Mouse (Mus musculus) spleen, postnatal 36 days (tissue): ENCODE results near the gene Scfd2.

Experiments
- DNase-seq, 2 experiments: peaks; one replicate each; pipeline ENCODE4 v3.0.0; 2022; ENCODE audit warnings: low spot score in 2 of 2, mixed read lengths in 1 of 2

Gene Scfd2

DNA sequence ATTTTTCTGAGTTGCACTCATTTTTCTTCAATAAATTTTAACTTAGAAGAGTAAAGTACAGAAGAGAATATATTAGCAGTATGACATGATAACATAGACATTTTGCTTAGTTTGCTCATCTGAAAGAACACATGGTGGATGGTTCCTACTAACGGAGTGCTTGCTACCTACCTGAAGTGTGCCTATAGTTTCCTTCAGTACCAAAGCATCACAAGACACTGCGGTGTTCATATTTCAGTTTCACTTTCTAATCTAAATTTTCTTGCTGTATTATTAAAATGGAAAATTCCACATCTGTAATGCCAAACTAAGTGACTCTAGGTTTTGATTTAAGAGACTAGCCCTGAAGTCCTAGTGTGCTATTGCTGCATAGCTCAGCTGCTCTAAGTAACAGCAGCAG lies 74.8 kb downstream of the Scfd2 start:
- DNase-seq, result no peak

DNA sequence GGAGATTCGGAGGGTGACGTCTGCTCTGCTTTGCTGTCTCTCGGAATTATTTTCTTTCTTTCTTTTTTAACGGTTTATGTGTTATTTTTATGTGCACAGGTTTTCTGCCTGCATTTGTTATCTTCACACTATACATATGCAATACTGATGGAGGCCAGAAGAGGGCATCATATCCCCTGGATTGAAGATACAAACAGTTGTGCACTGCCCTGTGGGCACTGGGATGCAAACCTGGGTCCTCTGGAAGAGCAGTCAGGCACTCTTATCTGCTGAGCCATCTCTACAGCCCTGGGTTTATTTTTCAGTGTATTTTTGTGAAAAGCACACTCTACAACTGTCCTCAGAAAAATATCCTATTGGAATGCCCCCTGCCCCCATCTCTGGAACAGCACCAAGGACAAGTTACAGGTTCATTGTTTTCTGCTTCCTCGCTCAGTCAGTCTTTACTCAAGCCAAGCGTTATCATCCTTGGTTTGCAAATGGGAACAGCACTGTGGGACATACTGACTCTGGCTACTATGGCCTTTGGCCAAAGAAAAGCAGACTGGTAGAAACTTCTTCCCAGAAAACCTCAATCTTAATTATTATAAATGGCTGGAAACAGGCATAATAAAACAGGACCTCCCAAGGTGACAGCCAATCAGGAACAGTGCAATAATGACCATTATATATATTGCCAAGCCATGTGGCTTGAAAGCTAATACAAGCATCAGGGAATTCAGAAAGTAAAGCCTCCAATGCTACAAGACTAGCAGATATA lies 75.9 kb downstream of the Scfd2 start:
- DNase-seq, result no peak

DNA sequence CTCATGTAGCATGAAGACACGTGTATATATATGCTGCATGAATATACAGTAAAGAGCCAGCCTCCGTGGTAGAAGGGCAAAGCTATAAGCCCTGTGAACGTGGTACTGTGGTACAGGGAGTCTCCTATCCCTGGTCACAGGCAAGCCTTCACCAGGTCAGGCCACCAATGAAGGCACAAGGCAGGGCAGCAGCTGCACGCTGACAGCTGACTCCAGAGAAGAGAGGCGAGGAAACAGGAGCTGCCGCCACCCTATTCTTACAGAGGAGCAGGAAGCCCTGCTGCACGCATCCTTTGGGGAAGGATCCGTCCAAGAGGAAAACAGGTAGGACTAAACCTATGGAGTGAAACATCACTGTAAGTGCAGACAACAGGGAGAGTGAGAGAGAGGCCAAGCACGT lies 76.5 kb downstream of the Scfd2 start:
- no peak for DNase-seq

DNA sequence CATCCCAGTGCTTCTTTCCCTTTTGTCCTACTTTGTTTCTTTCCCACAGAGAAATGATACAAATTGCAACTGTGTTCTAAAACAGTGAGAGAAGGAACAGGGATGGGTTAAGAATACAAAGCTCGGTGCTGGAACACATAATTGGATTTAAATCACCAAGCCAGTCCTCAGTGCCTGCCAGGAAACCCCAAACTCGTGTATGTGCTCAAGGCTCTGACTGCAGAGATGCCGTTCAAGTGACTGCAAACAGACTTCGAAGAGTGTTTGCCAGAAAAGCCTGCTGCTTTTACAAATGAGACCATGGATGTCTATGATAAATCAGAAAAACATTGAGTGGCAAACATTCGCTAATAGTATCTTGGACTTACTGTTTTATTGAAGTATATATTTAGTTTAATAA lies 80.6 kb downstream of the Scfd2 start:
- DNase-seq, result no peak

DNA sequence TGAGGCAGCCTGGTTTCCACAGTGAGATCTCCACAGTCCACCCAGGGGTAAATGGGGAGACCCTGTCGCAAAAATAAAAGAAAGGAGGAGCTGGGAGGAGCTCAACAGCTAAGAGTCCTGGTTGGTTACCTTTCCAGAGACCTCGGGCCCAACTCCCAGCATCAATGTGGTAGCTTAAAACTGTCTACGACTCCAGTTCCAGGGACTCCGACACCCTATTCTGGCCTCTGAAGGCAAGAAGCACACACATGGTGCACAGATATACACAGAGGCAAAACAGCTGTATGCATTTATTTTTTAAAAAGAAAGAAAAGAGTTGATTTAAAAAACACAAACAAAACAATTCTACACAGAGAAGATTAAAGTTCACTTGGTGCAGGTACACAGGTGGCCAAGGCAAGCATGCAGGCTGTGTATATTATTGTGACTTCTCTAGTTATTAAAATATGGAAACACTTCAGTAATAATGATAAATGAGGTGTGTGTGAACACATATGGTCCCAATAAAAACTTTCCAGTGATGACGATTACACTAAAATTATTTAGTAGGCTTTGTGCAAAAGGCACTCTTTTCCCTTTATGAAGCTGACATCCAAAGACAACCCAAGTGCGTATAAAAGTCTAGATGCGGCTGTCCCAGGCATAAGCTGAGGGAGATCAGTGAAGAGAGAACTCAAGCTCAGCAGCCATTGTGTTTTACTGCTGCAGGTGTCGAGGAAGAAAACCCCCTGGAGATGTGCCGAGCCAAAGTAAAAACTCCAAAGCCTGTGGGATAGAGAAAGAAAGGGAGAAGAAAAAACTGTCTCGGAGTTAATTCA lies 83.8 kb downstream of the Scfd2 start:
- no peak for DNase-seq

DNA sequence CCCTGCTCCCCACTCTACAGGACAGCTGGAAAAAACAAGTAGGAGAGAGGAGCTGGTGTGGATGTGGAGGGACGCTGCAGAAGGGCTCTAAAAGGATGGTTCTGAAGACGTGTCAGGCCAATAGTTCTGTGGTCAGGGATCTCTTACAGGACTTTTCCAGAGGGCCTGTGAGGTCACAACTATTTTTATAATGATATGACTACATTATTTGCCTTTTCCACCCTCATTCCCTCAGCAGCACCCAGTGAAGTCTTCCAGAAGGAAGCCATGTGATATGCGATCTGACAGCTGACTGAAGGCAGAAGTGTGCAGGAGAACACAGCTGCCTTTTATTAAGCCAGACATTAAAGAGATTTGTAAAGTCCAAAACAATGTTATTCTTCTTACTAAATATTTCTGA lies 85.7 kb downstream of the Scfd2 start:
- no peak for DNase-seq

DNA sequence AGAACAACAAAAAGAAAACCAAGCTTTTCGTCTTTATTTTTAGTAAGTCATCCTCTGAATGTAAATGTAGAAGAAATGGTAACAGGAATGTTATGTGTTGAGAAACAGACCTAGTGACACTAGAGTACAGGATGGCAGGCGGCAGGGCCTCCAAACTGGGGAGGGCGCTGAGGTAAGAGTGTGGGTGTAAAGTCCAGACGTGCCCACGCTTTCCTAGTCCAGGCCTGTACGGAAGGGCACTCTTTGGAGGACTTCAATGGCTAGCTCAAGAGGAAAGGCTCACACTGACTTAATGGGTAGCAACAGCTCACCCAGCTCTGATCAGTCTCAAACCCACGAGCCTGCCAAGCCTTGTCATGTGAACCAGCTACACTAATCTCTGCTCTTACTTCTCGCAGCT lies 93.2 kb downstream of the Scfd2 start:
- no peak for DNase-seq

DNA sequence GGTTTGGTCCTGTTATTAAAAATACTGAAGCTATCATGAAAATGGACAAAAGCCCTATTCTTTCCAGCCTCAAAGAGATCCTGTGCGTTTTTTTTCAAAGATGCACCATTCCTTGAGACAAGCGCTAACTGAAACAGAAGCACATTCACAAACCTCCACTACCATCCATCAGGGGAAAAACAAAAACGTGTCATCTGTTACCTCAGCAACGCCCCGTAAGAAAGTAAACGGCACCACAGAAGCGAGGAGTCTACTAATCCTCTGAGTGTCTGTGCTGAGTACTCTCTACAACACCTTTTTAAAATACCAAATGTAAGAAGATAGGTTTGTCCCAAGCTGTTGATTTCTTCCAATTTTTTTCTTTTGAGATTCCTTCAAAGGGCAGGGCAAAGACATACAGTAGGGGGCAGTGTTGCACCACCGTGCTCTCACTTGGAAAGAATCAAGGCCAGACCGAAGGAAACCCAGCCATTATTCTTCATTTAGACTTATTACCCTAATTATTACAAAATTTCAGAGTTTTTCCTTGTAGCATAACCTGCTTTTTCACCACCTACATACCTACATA lies 97.9 kb downstream of the Scfd2 start:
- DNase-seq, result peak; percentile 8 to 33

DNA sequence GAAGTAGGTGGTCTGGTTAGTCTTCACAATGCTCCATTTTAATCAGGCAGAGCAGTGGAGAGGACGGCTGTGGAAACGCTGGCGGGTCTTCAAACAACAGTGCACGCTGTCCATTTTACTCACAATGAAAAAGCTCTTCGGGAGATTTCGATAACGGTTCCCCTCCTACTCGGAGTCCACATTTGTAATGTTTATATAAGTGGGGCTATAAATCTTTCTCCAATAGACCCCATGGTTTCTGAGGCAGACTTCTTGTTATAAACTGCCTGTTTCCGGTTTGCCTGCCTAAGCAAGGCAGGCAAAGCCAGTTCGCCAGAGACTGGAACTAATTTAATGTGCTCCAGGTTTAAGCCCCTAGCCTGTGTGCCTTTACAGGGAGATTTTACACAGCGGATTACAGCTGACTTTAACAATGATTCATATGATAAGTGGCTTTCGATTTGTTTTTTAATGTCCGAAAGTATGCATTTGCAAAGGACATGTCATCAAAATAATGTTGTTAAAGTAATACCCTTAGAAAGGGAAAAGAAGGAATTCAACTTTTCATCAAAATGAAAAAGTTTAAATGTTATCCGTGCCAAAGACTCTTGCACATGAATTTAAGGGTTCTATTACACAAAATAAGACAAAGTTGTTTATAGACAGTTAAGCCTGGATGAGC lies 98.5 kb downstream of the Scfd2 start:
- no peak for DNase-seq

DNA sequence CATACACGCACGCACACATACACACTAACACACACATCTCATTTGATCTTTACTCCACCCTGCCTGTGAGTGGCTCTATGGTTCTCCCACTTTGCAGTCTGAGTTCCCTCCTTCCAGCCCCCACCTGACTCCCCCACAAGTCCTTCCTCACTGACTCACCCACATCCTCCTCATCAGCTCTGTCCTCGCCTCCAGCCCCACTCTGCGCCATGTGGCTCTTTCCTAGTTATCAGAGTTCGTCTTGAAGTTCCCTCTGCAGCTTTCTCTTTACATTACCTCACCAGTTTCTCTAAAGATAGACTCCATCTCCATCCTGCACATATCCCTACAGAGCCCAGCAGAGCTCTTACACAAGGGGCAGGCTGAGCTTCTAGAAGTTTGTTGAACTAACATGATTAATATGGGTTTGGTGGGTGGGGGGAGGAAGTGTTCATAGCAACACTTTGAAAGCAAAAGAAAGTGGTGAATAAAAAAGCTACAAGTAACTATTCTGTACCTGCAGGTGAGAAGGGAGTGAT lies 110.9 kb downstream of the Scfd2 start:
- no peak for DNase-seq

DNA sequence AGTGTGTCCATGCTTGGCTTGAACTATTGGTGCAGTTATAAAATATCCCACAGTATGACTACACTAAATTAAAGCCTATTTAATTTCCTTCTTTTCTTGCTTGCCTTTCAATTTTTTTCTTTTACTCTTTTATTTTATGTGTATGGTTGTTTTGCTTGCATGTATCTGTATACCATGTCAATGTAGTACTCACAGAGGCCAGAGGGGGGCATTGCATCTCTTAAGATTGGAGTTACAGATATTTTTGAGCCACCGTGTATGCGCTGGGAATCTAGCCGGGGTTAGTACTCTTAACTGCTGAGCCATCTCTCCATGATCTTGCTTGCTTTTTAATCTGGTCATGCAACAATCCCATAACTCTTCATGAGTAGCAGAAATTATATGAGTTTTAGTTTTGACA lies 119.0 kb downstream of the Scfd2 start:
- DNase-seq, result no peak

DNA sequence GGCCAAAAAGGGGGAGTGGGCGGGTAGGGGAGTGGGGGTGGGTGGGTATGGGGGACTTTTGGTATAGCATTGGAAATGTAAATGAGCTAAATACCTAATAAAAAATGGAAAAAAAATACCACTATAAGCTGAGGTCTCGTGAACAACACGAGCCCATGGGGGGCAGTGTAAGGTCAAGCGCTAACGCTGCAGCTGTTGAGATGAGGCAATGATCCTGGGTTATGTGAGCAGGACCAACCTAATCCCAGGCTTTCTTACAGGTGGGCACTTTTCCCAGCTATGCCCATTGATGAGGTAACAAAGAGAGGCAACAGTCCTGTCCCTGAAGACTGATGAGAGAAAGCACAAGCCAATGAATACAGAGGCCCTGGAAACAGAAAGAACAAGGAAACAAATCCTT lies 126.7 kb downstream of the Scfd2 start:
- DNase-seq, result no peak

DNA sequence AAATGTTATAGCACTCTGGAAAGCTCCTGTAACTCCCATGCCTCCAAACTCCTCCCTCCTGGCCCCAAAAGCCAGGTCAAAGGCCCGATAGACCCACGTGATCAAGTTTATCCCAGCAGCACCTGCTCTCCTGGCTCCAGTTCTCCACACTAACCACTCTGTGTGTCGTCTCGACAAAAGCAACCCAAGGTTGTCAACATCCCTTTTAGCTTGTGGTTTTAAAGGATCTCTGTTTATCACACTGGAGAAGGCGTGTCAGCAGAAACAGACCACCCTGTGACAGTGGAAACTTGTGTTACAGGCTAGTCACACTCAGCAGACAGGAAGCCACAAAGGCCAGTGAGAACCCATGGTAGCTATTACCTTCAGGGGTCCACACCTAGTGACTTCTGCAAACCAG lies 127.5 kb downstream of the Scfd2 start:
- peak; percentile 17 to 23 for DNase-seq

DNA sequence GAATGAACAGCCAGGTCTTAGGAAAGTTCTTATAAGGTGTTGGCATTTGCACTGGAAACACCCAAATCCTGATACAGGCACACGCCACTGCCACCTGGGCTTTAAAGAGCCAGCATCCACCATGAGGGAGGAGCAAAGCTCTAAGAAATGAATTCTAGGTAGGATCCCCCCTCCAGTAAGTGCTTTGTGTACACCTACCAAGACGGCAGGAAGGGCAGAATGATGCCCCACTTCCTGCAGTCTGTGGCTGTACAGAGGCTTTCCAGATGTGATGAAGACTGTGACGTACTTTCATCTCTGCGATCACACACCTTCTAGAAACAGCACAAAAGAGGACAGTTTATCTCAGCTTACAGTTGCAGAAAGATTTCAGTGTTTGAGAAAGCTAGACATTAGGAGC lies 128.9 kb downstream of the Scfd2 start:
- peak; percentile 8 to 9 for DNase-seq

DNA sequence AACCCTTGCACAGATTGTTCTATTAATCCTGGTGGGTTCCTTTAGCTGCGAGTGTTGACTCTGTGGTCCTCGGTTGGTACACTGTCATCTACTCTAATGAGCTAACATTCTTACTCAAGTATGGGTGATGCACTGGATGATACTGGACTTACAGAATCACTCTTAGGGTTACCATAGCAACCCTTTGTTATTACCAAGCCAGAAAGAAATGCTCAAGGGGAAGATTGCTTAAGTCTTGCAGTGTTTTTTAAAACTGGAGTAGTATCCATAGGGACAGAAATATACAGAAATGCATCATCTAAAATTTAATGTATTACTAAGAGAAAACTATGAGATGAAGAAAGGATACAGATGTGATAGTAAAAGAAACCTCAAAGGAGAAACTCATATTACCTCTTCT lies 139.8 kb downstream of the Scfd2 start:
- no peak for DNase-seq

DNA sequence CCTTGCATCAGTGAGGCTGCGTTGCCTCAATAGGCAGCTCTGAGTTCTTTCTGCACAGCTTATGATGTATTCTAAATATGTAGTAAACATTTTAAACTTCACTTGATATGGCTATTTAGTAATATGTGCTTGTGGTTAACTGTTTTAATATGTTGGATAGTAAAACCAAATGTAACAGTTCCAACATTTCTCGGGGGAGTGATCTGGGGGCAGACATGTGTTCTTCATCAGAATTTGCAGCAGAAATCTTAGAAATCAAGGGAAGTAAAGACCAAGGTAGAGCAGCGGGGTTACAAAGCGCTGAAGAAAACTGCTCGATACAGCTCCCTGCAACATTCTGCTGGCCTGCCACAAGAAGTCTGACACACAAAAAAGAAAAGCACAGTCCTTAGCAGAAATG lies 140.2 kb downstream of the Scfd2 start:
- no peak for DNase-seq

DNA sequence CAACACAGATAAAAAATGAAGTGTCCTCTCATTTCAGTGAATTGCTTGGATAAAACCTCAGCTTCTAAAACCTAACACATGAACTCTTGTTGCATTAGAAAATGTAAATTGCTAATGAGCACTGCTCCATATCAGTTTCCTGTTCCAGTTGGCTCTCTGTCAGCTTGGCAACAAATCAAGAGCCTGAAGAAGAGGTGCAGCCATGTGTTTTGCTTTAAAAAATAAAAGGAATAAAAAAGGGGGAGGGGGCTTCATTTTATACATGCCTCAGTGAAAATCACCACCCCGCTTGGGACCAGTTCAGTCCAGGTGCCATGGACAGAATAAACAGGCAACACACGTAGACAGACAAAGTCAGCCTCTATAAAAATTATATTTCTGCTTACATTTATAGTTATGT lies 142.7 kb downstream of the Scfd2 start:
- no peak for DNase-seq

DNA sequence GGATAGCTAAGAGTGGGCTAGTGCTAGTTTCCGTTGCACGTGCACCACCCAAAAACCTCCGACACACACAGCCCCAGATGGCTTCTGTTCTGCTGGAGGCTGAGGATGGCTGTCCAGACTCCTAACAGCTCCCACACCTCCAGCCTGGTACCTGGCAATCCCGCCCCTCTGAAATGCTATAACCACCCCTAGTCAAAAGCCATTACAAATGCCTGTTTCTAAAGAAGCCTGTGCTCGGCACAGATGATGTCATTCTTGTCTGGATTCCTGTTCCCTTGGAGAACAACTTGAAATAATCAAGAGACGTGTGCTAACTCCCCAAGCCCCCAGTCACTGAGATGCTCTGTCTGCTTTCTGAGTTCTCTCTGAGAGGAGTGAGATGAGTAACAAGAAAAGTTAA lies 143.5 kb downstream of the Scfd2 start:
- no peak for DNase-seq

DNA sequence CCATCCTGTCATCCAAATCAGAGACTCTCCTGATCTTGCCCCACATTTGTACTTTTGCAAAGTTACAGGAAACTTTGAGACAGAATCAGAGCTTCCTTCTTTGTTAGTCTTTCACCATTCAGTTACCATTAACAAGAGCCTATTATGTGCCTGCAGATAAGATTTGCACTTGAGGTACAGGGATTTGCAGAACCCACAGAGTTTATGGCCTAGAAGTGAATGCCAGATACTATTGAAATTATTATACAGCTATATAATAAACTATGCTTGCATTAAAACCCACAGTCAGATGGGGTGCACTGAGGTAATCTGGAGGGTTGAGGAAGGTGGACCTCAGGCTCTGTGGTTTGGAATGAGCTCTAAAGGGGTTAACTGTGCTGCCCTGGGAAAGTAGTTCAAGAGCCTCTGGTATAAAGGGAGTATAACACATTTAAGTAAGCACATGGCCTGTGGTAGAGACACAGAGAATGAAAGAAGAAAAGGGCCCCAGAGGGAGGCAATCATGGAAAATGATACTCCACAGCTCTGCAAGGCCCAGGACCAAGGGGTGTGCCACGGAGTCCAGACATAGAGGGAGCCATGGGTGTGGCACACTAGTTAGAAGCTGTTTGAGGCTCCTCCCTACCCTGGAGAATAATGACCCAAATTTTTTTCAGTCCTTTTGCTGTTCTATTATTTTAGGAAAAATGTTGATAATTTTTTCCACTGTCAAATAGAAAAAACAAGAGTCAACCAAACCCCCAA lies 144.2 kb downstream of the Scfd2 start:
- no peak for DNase-seq

DNA sequence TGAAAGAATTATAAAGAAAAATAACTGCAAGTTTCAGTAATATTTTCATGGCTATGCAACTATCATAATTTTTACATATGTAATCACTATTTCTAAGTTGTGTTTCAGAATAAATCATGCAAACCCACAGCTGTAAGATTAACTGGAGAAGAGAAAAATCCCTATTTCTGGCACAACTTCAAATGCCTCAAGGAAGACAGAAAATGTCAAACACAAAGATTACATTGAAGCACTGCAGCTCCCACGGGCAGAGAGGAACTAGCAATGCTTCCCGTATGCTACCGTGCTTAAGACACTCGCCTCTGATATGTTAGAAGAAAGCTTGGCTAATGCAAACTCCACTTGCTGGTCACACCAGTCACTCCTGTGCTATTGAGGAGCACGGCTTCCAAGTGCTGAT lies 151.5 kb downstream of the Scfd2 start:
- no peak for DNase-seq

DNA sequence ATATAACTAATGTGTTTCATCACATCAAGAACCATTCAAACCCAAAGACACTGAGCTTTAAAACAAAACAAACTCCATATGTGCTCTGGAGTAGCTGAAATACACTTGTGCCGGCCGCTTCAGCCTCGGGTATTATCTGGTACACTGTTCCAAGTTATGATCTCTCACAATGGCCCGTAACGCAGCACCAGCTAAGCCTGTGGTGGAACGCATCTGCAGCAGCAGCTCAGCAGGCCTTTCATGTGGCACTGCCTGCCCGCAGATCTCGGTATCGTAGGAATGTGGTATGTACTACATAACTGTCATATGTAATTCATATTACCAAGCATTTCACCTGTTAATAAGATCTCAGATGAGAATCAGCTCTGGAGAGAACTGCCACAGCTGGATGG lies 164.9 kb downstream of the Scfd2 start:
- no peak for DNase-seq
